Mouse (Mus musculus) embryo, embryonic 9.5 days (tissue): ENCODE measurements around the gene Ube2f.

ENCODE experiments used
- DNase-seq: peaks from one replicate; pipeline ENCODE4 v3.0.0-alpha.2; 2017; ENCODE audit errors: extremely low spot score

The Ube2f gene

GRCm38 (mm10) chr1:91297799-91298744 lies 48.0 kb downstream of the Ube2f start, which contains the start of gene Scly:
Scly (plus strand) TSS chr1:91298338.
- peak; percentile 90 for DNase-seq

DNA sequence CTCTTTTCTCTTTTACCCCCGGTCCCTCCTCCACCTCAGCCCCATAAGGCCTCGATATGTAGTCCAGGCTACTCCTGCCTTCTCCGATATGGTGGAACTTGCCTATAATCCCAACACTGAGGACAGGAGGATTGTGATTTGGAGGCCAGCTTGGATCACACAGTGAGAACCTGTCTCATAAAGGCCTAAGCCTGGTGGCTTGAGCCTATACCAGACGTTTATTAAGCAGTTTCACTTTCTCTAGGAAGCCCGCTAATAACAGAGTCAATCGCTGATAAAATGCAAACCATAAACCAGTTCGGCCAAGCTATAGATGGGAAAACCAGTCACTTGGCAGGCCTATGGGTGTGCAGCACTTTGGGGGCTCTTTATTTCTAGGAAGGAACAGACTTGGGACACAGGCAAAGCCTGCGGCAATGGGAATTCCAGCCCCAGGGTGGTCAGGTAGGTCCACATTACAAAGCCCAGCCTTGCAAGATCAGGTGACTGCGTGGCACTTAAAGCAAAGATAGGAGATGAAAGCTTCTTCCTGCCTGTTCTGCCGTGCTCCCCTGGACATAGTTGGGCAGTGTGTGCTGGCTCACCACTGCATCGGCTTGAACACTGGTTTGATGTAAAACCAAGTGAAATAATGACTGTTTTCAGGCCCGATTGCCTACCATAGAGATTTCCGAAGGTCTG lies 49.1 kb downstream of the Ube2f start:
- no peak for DNase-seq

- DNase-seq = no peak
Observed at GRCm38 (mm10) chr1:91299707-91300426, 49.8 kb downstream of the Ube2f start.

DNA sequence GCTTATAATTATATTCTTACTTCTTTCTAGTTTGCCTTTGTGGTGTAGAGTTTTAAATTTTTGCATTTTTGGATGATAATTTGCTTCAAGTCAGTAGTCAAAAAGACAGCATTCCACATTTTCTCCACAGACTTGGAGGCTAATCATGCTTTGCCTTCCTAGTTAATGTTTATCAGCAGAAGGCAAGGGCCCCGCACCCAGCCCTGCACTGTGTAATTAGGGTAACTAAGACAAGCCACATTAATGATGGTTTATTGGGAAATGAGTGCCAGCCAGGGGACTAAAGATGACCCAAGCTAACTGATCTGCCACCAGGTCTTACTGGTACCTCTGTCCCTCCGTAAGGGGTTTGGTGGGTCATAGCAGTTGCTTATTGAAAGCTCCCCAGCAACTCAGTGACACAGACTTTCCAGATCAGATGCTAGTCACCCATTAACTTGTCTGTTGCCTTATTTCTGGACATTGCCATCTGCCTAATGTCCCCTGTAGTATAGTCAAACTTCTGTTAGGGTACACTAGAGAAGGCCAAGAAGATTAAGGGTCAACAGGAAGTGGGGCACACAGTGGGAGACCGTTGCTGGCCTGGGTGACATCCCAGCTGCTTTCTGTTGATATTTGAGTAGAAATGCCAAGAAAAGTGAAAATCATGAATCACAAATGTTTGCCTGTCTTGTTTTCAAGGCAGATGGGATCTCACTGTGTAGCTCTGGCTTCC lies 51.3 kb downstream of the Ube2f start:
- DNase-seq = no peak

DNA sequence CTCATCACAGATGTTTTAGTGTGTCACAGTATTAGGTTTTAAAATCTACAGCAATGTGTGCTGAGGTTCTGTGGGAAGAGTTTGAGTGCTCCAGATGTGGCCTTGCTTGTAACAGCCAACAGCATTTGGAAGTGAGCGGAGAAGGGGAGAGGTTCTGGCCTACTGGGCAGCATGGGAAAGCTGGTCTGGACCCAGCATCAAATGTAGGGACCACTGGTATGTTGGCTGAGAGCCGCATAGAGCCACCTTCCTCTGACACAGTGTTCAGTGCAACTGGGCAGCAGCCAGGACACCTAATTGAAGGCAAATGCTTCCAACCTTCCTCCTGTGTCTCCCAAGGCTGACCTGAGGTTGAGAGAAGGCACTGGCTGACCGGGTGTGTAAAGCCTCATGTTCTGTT lies 51.9 kb downstream of the Ube2f start:
- DNase-seq = no peak

DNA sequence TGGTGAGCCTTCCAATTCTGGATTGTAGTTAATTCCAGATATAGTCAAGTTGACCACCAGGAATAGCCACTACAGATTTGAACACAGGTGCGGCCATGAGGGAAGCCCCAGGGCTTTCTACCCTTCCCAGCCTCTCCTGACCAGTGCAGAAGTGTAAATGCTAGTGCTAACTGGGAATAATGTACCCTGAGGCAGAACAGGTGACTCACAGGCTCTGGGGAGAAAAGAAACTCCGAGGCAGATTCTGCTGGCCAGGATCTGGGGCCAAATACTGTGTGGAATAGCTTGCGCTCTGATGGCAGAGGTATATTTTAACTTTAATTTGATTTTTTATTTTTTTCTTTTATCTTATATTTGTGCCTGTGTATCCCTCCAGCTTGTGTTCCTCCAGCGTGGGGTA lies 54.5 kb downstream of the Ube2f start:
- no peak for DNase-seq

DNA sequence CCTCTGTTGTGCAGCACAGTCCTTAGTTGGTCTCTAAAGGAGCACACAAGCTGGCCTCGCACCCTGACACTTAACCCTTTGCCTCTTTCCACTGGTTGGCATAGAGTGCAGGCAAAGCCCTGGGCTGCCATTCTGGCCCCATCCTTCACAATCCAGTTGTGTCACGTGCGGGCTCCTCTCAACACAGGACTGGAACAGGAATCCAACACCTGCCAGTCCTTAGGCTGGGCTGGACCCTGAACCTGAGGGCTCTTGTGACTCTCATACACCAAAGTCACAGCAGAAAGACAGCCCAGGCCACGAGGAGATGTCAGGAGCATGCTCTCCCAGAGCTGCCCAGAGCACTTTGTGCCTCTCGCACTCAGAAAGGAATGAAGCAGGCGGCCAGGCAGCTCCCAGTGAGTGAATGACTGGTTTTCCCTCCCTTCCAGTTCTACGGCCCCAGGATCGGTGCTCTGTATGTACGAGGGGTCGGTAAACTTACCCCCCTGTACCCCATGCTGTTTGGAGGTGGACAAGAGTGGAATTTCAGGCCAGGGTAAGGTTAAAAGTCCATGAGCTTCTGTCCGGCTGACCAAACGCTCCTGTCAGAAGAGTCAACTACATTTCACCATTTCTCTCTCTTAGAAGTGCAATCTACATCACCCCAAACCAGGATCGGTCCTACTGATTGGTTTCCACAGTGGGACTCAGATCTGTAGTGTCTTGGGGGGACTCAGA lies 59.4 kb downstream of the Ube2f start:
- DNase-seq = no peak

DNA sequence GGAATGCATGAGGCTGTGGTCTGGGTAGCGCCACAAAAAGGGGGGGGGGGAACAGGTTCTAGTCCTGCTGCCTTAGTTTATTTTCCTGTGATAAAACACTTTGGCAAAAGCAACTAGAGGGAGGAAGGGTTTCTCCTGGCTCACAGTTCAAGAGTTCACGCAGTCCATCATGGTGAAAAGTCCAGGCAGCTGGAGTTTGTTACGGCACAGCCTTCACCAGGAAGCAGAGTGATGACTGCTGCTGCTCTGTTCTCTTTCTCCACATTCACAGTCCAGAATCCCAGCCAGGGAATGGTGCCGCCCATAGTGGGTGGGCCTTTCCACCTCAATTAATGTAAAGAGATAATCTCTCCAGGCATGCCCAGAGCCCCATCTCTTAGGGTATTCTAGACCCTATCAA lies 62.2 kb downstream of the Ube2f start:
- DNase-seq = no peak

DNA sequence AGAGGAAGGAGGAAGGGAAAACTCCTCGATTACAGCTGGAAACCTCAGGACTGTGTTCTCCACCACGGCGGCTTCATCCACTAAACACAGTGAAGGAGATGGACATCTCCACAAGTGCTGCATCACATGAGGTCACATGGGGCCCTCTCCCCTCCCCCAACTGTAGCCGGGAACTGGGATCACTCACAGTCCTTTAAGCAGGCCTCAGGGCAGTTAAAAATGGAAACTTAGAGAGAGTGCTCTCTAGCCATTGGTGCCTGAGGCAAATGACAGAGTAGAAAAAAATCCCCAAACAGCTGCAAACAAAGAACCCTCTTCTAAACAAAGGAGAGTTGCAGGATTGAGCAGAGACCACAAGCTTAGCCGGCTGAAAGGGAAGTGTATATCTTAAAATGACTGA lies 63.1 kb downstream of the Ube2f start:
- DNase-seq = peak; percentile 27

GRCm38 (mm10) chr1:91317656-91318055 lies 67.6 kb downstream of the Ube2f start:
- DNase-seq = no peak

GRCm38 (mm10) chr1:91321760-91322438 lies 71.8 kb downstream of the Ube2f start, which contains the start of gene Espnl:
Espnl (plus strand) TSS chr1:91322075.
- DNase-seq = no peak

DNA sequence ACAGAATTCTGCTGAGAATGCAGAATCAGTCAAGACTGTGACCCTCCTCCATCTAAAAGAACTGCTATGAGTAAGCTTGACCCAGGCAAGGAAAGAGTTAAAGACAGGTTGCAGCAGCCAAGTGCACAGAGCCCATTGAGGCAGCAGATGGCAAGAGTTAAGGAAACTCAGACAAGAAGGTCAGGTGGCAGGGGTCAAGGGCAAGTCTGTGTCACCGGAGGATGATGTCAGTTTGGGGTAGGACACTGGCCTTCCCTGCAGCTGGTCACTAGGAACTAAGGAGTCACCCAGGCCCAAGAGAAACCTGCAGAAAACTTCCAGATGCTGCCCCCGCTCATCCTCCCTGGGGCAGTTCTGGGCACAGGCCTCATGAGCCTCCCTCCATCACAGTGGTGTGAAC lies 74.5 kb downstream of the Ube2f start:
- no peak for DNase-seq

DNA sequence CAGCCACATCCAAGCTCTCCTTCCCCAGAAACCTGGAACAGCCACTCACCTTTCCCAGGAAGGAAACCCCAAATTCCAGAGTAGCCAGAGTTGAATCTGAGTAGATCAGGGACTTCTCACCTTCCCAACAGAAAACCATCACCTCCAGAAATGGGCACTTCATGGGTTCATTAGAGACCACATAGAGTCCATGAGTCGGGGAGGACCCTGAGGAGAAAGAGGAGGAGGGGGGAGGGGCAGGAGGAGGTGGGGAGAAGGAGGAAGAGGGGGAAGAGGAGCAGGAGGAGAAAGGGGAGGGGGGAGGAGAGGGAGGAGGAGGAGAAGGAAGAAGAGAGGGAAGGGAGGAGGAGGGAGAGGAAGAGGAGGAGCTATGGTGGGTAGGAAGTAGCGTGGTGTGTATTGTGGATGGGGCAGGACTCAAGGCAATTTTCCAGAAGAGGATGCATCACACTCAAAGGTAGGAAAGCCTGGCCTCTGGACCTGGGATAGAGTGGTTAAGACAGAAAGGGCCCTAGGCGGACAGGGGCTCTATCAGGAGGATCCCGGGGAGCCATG lies 75.5 kb downstream of the Ube2f start:
- no peak for DNase-seq

DNA sequence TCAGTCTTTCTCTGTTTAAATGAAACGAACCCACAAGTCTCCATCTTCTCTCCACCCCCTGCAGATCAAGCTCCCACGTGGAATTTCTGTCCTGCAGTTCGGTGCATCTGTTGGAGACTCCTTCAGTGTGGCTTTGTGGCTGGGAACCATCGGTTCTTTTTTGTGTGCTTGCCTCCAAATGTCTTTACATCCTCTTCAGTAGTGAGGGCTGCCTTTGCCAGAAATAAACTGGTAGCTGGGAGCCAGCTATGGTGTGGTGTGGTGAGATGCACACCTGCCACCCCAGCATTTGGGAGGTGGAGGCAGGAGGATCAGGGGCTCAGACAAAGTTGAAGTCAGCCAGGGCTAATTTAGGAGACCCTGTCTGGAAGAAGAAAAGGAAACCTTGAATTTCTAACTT lies 82.0 kb downstream of the Ube2f start:
- DNase-seq = no peak

GRCm38 (mm10) chr1:91333582-91333981 lies 83.5 kb downstream of the Ube2f start:
- no peak for DNase-seq

DNA sequence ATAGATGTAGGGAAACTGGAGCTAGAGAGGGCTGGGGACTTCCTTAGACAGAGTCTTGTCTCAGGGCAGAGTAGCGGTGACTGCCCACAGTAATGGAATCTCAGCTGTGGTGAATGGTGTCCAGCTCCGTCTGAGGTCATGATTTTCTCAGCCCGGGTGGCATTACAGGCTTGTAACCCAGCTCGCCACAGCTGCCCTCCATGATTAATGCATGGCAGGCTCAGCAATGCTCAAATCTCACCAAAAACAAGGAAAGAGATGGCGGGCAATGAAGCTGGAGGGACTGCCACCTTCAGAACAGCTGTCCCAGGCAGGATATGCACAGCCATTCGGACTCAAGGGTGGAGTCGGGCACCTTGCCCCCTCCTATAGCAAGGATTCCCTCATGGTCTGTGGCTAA lies 87.3 kb downstream of the Ube2f start:
- no peak for DNase-seq
